Mouse (Mus musculus) testis, adult 2 months (tissue): Measurements from ENCODE around the gene Mfsd10. TPM values are rescaled to one million over a fixed set of nuclear protein-coding genes. Genes with fewer than 3 reads are reported as not detected.
A peak's percentile ranks its signal among the peaks of the same experiment; 100 is the strongest.

ENCODE experiments used
- H3K27ac ChIP-seq: fragments of 200-500 bp; 2 replicates; pipeline ENCODE4 v1.5.1; 2012; ENCODE audit warnings: low read depth, low read length; ENCODE audit not compliant: control insufficient read depth, insufficient read depth
- H3K27me3 ChIP-seq: fragments of 200-500 bp; 2 replicates; pipeline ENCODE4 v1.6.1; 2012; ENCODE audit warnings: mild to moderate bottlenecking, low read length, moderate library complexity; ENCODE audit not compliant: control insufficient read depth, insufficient read depth
- H3K36me3 ChIP-seq: fragments of 200-500 bp; 2 replicates; pipeline ENCODE4 v1.6.1; 2012; ENCODE audit warnings: mild to moderate bottlenecking, low read length; ENCODE audit not compliant: control insufficient read depth, insufficient read depth
- H3K4me1 ChIP-seq: fragments of 200-500 bp; 2 replicates; pipeline ENCODE4 v1.6.1; 2012; ENCODE audit warnings: low read length; ENCODE audit not compliant: control insufficient read depth, insufficient read depth
- H3K4me3 ChIP-seq: fragments of 200-500 bp; 2 replicates; pipeline ENCODE4 v1.5.1; 2012; ENCODE audit warnings: low read depth, mild to moderate bottlenecking, low read length, moderate library complexity, mixed read lengths; ENCODE audit not compliant: control insufficient read depth
- CTCF ChIP-seq: fragments of 200-500 bp; IDR thresholded peaks from 2 replicates; pipeline ENCODE4 v1.5.1; 2012; ENCODE audit warnings: low read depth, mild to moderate bottlenecking, inconsistent platforms, low read length, moderate library complexity; ENCODE audit not compliant: control insufficient read depth, insufficient read depth, insufficient replicate concordance
- POLR2A ChIP-seq: fragments of 200-500 bp; IDR thresholded peaks from 2 replicates; pipeline ENCODE4 v1.6.1; 2012; ENCODE audit warnings: low read depth, mild to moderate bottlenecking, inconsistent platforms, low read length, moderate library complexity; ENCODE audit not compliant: control insufficient read depth
- polyA plus RNA-seq: library from polyadenylated mRNA; depleted of rRNA; stranded (reverse); fragments of >200 nt; gene quantifications from 2 replicates; pipeline ENCODE4 v1.2.3, GENCODE M21; 2012; rRNA removed

Mfsd10 gene
- polyA plus RNA-seq = 23.5 and 27.6 TPM in 2 replicates

- TF ChIP-seq CTCF (peak; percentile 19; the same call in 1 of the 2 replicates), POLR2A (peak; percentile 61)
- H3K27ac ChIP-seq = peak within 1 kb of the TSS; percentile 75
- peaks cover 11% of the 10 kb centered on the region for H3K4me1 ChIP-seq
- H3K27me3 ChIP-seq = no peaks in the 10 kb centered on the region
- H3K36me3 ChIP-seq = no peaks in the 10 kb centered on the region
- peak within 1 kb of the TSS; percentile 89 for H3K4me3 ChIP-seq
Observed at GRCm38 (mm10) chr5:34636481-34637287, at the start of gene Mfsd10. Mfsd10 (minus strand) TSS chr5:34637212.

- no peak for TF ChIP-seq POLR2A
- H3K36me3 ChIP-seq = no peaks in the 10 kb centered on the region; the same call in 1 of the 2 replicates
- H3K4me1 ChIP-seq = no peaks in the 10 kb centered on the region
- no peak overlapping the region for H3K4me3 ChIP-seq
- H3K27ac ChIP-seq = no peak overlapping the region
- no peaks in the 10 kb centered on the region for H3K27me3 ChIP-seq
Observed at GRCm38 (mm10) chr5:34670280-34670679, 33.3 kb upstream of the Mfsd10 start.

GRCm38 (mm10) chr5:34669493-34669892 is 32.5 kb upstream of the Mfsd10 start:
- Histone ChIP-seq H3K27me3 (no peaks in the 10 kb centered on the region), H3K27ac (no peak overlapping the region), H3K4me3 (no peak overlapping the region), H3K36me3 (no peaks in the 10 kb centered on the region; the same call in 1 of the 2 replicates), H3K4me1 (no peaks in the 10 kb centered on the region)
- no peak for TF ChIP-seq CTCF
- no peak for TF ChIP-seq POLR2A

GRCm38 (mm10) chr5:34663231-34663630 is 26.2 kb upstream of the Mfsd10 start:
- no peak overlapping the region for H3K27ac ChIP-seq
- H3K27me3 ChIP-seq = no peaks in the 10 kb centered on the region
- no peak overlapping the region; the same call in 1 of the 2 replicates for H3K4me3 ChIP-seq
- no peaks in the 10 kb centered on the region; the same call in 1 of the 2 replicates for H3K36me3 ChIP-seq
- TF ChIP-seq CTCF (no peak), POLR2A (no peak)
- H3K4me1 ChIP-seq = no peaks in the 10 kb centered on the region; the same call in 1 of the 2 replicates

- Histone ChIP-seq H3K4me3 (peak overlapping the region; percentile 91; the same call in 1 of the 2 replicates), H3K4me1 (no peaks in the 10 kb centered on the region; the same call in 1 of the 2 replicates), H3K36me3 (no peaks in the 10 kb centered on the region; the same call in 1 of the 2 replicates), H3K27me3 (no peaks in the 10 kb centered on the region), H3K27ac (no peak overlapping the region)
- TF ChIP-seq CTCF = no peak
- TF ChIP-seq POLR2A = no peak
Observed at GRCm38 (mm10) chr5:34661909-34662308, 24.9 kb upstream of the Mfsd10 start.

- H3K4me3 ChIP-seq = peak overlapping the region; percentile 91
- H3K27ac ChIP-seq = peak overlapping the region; percentile 91
- H3K27me3 ChIP-seq = no peaks in the 10 kb centered on the region
- TF ChIP-seq CTCF (no peak), POLR2A (no peak; the same call in 1 of the 2 replicates)
- no peaks in the 10 kb centered on the region; the same call in 1 of the 2 replicates for H3K36me3 ChIP-seq
- no peaks in the 10 kb centered on the region; the same call in 1 of the 2 replicates for H3K4me1 ChIP-seq
Observed at GRCm38 (mm10) chr5:34660591-34661130, 23.6 kb upstream of the Mfsd10 start.

- Histone ChIP-seq H3K4me1 (no peaks in the 10 kb centered on the region; the same call in 1 of the 2 replicates), H3K27ac (peak within 1 kb of the TSS; percentile 91)
- TF ChIP-seq CTCF (peak; percentile 54), POLR2A (peak; percentile 97)
Observed at GRCm38 (mm10) chr5:34659686-34660590, 22.9 kb upstream of the Mfsd10 start, which contains the start of the genes Nop14 and Grk4. Nop14 (minus strand) TSS chr5:34660148. Grk4 (plus strand) TSS chr5:34660379.

More at GRCm38 (mm10) chr5:34659686-34660590, 22.9 kb upstream of the Mfsd10 start, which contains the start of the genes Nop14 and Grk4:
- Histone ChIP-seq H3K36me3 (no peaks in the 10 kb centered on the region; the same call in 1 of the 2 replicates), H3K4me3 (peak within 1 kb of the TSS; percentile 91), H3K27me3 (no peaks in the 10 kb centered on the region)
